ENCODE assay signal across 10 mouse cellular contexts in genomic region chr8:115466553-115466952, GRCm38 (mm10).
DNase-seq lines count a peak whose midpoint lies in the region; ATAC-seq and TF ChIP-seq lines count a peak whose summit lies in the region.
"Had no signal": no experiment of that assay in that cellular context is flagged by ENCODE, and none has a peak within 500 bp of the region (broad histone marks: within the 10 kb centered on the region; RNA-seq: fewer than 3 reads in every experiment).

No protein-coding gene starts in this region.

- peak; percentile 17 to 59 for DNase-seq in adrenal gland, adult (ENCODE audit: inconsistent age in 2 of 2, low spot score in 1 of 2)
- DNase-seq in adrenal gland, adult 18-20 months (ENCODE audit: low spot score in 2 of 2): no peak
- DNase-seq in hindbrain, embryonic 11.5 days (ENCODE audit: low spot score): no peak
- peak; percentile 94 for DNase-seq in brain, embryonic 14.5 days (ENCODE audit: low read depth)
- DNase-seq in left cerebral cortex, postnatal 25 days (ENCODE audit: low spot score in 2 of 2): peak; percentile 2 to 15
- DNase-seq in thymus, postnatal 10 days (ENCODE audit: low spot score in 2 of 2): no peak

- H3K4me3 ChIP-seq in hindbrain, embryonic 16.5 days (ENCODE audit: low read length): no peak overlapping the region
- no peak overlapping the region for H3K4me3 ChIP-seq in hindbrain, embryonic 11.5 days (ENCODE audit: low read depth, low read length)
- H3K4me3 ChIP-seq: erythroblast, embryonic 14.5 days had no signal

- H3K27ac ChIP-seq in hindbrain, embryonic 16.5 days (ENCODE audit: low read depth, low read length): no peak overlapping the region
- H3K27ac ChIP-seq in hindbrain, embryonic 11.5 days (ENCODE audit: low read depth, low read length): no peak overlapping the region
- H3K27ac ChIP-seq: liver, embryonic 14.5 days had no signal

- 25% methylated on average over 9 of the region's 9 CpGs for WGBS in hindbrain, embryonic 16.5 days
- WGBS in hindbrain, embryonic 11.5 days: 53% methylated on average over 9 of the region's 9 CpGs

- no peak for TF ChIP-seq POLR2A in brain, embryonic 14.5 days (IDR thresholded peaks at IDR 0.05; ENCODE audit: borderline replicate concordance, extremely low read depth, insufficient read depth, insufficient read length, poor library complexity, severe bottlenecking)

- no peak for TF ChIP-seq CTCF in brain, embryonic 14.5 days (IDR thresholded peaks at IDR 0.05; ENCODE audit: borderline replicate concordance, extremely low read depth, insufficient read depth, insufficient read length)

- intact Hi-C loops in left cerebral cortex, postnatal 25 days (cut with DNase I): no loop called here

- ATAC-seq in hindbrain, embryonic 16.5 days: peak; percentile 76
- ATAC-seq in hindbrain, embryonic 11.5 days (ENCODE audit: low FRiP score): no peak
- ATAC-seq in megakaryocyte progenitor cell, adult 5-6 weeks (replicated peaks; ENCODE audit: poor library complexity): no peak

- H3K9me3 ChIP-seq in hindbrain, embryonic 16.5 days (ENCODE audit: control insufficient read depth, low read length): no peaks in the 10 kb centered on the region
- no peaks in the 10 kb centered on the region for H3K9me3 ChIP-seq in hindbrain, embryonic 11.5 days (ENCODE audit: control insufficient read depth, low read length)

- no peaks in the 10 kb centered on the region for H3K27me3 ChIP-seq in hindbrain, embryonic 16.5 days (replicated peaks; ENCODE audit: control insufficient read depth, insufficient read depth, low read length)
- no peaks in the 10 kb centered on the region; the same call in 1 of the 2 replicates for H3K27me3 ChIP-seq in hindbrain, embryonic 11.5 days (ENCODE audit: control insufficient read depth, insufficient read depth, low read length)

- no peaks in the 10 kb centered on the region for H3K4me1 ChIP-seq in hindbrain, embryonic 16.5 days (ENCODE audit: control insufficient read depth, insufficient read depth, low read depth, low read length)
- H3K4me1 ChIP-seq in hindbrain, embryonic 11.5 days (replicated peaks; ENCODE audit: control insufficient read depth, insufficient read depth, low read length): no peaks in the 10 kb centered on the region

- no peaks in the 10 kb centered on the region for H3K36me3 ChIP-seq in hindbrain, embryonic 16.5 days (ENCODE audit: control insufficient read depth, insufficient read depth, low read length)
- no peaks in the 10 kb centered on the region for H3K36me3 ChIP-seq in hindbrain, embryonic 11.5 days (ENCODE audit: control insufficient read depth, insufficient read depth, low read length)

- H3K9ac ChIP-seq in hindbrain, embryonic 16.5 days (ENCODE audit: low read depth, low read length): no peak overlapping the region
- no peak overlapping the region for H3K9ac ChIP-seq in hindbrain, embryonic 11.5 days (ENCODE audit: low read depth, low read length)
- H3K9ac ChIP-seq: liver, embryonic 14.5 days had no signal

- H3K4me2 ChIP-seq in hindbrain, embryonic 16.5 days (ENCODE audit: low read length): peak overlapping the region; percentile 13; the same call in 1 of the 2 replicates
- H3K4me2 ChIP-seq in hindbrain, embryonic 11.5 days (replicated peaks; ENCODE audit: low read depth, low read length): no peak overlapping the region

Comparison
In these comparisons a context has a peak if more than half of its experiments do, and no peak if none do; other contexts are left out.
1. DNase-seq: peak in adrenal gland, adult (2 of 2), brain, embryonic 14.5 days (single experiment) and left cerebral cortex, postnatal 25 days (2 of 2); none in adrenal gland, adult 18-20 months (0 of 2), hindbrain, embryonic 11.5 days (single experiment) and thymus, postnatal 10 days (0 of 2).